Mouse (Mus musculus): ENCODE measurements around the gene Trim44. TPM values are rescaled to one million over a fixed set of nuclear protein-coding genes. Genes with fewer than 3 reads are reported as not detected.

Gene Trim44
- total and polyA plus RNA-seq, 3 experiments = 22.1 to 75.0 (median 73.9) TPM

- H3K4me1 ChIP-seq (ENCODE audit: insufficient read depth, low read depth, low read length) = peaks cover 33% of the 10 kb centered on the region
These were observed 23.6 kb downstream of the Trim44 start for GRCm38 (mm10) chr2:102384057-102384456.

GRCm38 (mm10) chr2:102383069-102383834 lies 24.4 kb downstream of the Trim44 start:
- peaks cover 29% of the 10 kb centered on the region for H3K36me3 ChIP-seq (replicated peaks)
- H3K9me3 ChIP-seq (replicated peaks) = peaks cover 4% of the 10 kb centered on the region
- TF ChIP-seq POLR2AphosphoS5 (IDR thresholded peaks at IDR 0.05; ENCODE audit: insufficient replicate concordance, low read depth, low read length) (no peak), CTCF (IDR thresholded peaks at IDR 0.05; ENCODE audit: low read depth, low read length) (no peak), GATA2 (IDR thresholded peaks at IDR 0.05; ENCODE audit: borderline replicate concordance, low read depth, low read length) (no peak), TAL1 (conservative IDR thresholded peaks at IDR 0.05; ENCODE audit: low read depth, low read length) (no peak), GATA1 (IDR thresholded peaks at IDR 0.05; ENCODE audit: borderline replicate concordance, low read length) (no peak)
- no peaks in the 10 kb centered on the region for H3K27me3 ChIP-seq (ENCODE audit: insufficient read depth, low read length)
- no peak overlapping the region for H3K4me3 ChIP-seq (ENCODE audit: low read depth, low read length)
- DNase-seq (ENCODE audit: low spot score) (no peak), ATAC-seq (ENCODE audit: extremely low read depth, insufficient number of reproducible peaks, low FRiP score, poor library complexity, severe bottlenecking) (no peak)
- peaks cover 35% of the 10 kb centered on the region for H3K4me1 ChIP-seq (ENCODE audit: insufficient read depth, low read depth, low read length)

More at GRCm38 (mm10) chr2:102384057-102384456, 23.6 kb downstream of the Trim44 start:
- DNase-seq (ENCODE audit: low spot score) = no peak
- Histone ChIP-seq H3K36me3 (replicated peaks) (peaks cover 25% of the 10 kb centered on the region), H3K27me3 (ENCODE audit: insufficient read depth, low read length) (no peaks in the 10 kb centered on the region), H3K4me3 (ENCODE audit: low read depth, low read length) (no peak overlapping the region; the same call in 1 of the 2 replicates), H3K9me3 (replicated peaks) (peaks cover 6% of the 10 kb centered on the region)
- ATAC-seq (ENCODE audit: extremely low read depth, insufficient number of reproducible peaks, low FRiP score, poor library complexity, severe bottlenecking) = no peak
- TF ChIP-seq TAL1 (conservative IDR thresholded peaks at IDR 0.05; ENCODE audit: low read depth, low read length) (no peak), POLR2AphosphoS5 (IDR thresholded peaks at IDR 0.05; ENCODE audit: insufficient replicate concordance, low read depth, low read length) (no peak), GATA2 (IDR thresholded peaks at IDR 0.05; ENCODE audit: borderline replicate concordance, low read depth, low read length) (no peak), GATA1 (IDR thresholded peaks at IDR 0.05; ENCODE audit: borderline replicate concordance, low read length) (no peak), CTCF (IDR thresholded peaks at IDR 0.05; ENCODE audit: low read depth, low read length) (no peak)

GRCm38 (mm10) chr2:102382519-102382918 lies 25.1 kb downstream of the Trim44 start:
- Histone ChIP-seq H3K9me3 (replicated peaks) (no peaks in the 10 kb centered on the region), H3K36me3 (replicated peaks) (peaks cover 28% of the 10 kb centered on the region), H3K4me3 (ENCODE audit: low read depth, low read length) (no peak overlapping the region), H3K27me3 (ENCODE audit: insufficient read depth, low read length) (no peaks in the 10 kb centered on the region), H3K4me1 (ENCODE audit: insufficient read depth, low read depth, low read length) (peaks cover 35% of the 10 kb centered on the region)
- DNase-seq (ENCODE audit: low spot score) = no peak
- TF ChIP-seq CTCF (IDR thresholded peaks at IDR 0.05; ENCODE audit: low read depth, low read length) = no peak
- TF ChIP-seq POLR2AphosphoS5 (IDR thresholded peaks at IDR 0.05; ENCODE audit: insufficient replicate concordance, low read depth, low read length) = no peak
- no peak for TF ChIP-seq TAL1 (conservative IDR thresholded peaks at IDR 0.05; ENCODE audit: low read depth, low read length)
- TF ChIP-seq GATA1 (IDR thresholded peaks at IDR 0.05; ENCODE audit: borderline replicate concordance, low read length) = no peak
- TF ChIP-seq GATA2 (IDR thresholded peaks at IDR 0.05; ENCODE audit: borderline replicate concordance, low read depth, low read length) = no peak
- ATAC-seq (ENCODE audit: extremely low read depth, insufficient number of reproducible peaks, low FRiP score, poor library complexity, severe bottlenecking) = no peak

GRCm38 (mm10) chr2:102380581-102380980 lies 27.0 kb downstream of the Trim44 start:
- no peak for ATAC-seq (ENCODE audit: extremely low read depth, insufficient number of reproducible peaks, low FRiP score, poor library complexity, severe bottlenecking)
- H3K9me3 ChIP-seq (replicated peaks) = no peaks in the 10 kb centered on the region
- no peak for TF ChIP-seq GATA1 (IDR thresholded peaks at IDR 0.05; ENCODE audit: borderline replicate concordance, low read length)
- no peak for TF ChIP-seq POLR2AphosphoS5 (IDR thresholded peaks at IDR 0.05; ENCODE audit: insufficient replicate concordance, low read depth, low read length)
- TF ChIP-seq GATA2 (IDR thresholded peaks at IDR 0.05; ENCODE audit: borderline replicate concordance, low read depth, low read length) = no peak
- TF ChIP-seq CTCF (IDR thresholded peaks at IDR 0.05; ENCODE audit: low read depth, low read length) = no peak
- TF ChIP-seq TAL1 (conservative IDR thresholded peaks at IDR 0.05; ENCODE audit: low read depth, low read length) = no peak

GRCm38 (mm10) chr2:102378928-102379327 lies 28.7 kb downstream of the Trim44 start:
- TF ChIP-seq GATA2 (IDR thresholded peaks at IDR 0.05; ENCODE audit: borderline replicate concordance, low read depth, low read length) (no peak), GATA1 (IDR thresholded peaks at IDR 0.05; ENCODE audit: borderline replicate concordance, low read length) (no peak), CTCF (IDR thresholded peaks at IDR 0.05; ENCODE audit: low read depth, low read length) (no peak), POLR2AphosphoS5 (IDR thresholded peaks at IDR 0.05; ENCODE audit: insufficient replicate concordance, low read depth, low read length) (no peak), TAL1 (conservative IDR thresholded peaks at IDR 0.05; ENCODE audit: low read depth, low read length) (no peak)
- Histone ChIP-seq H3K4me1 (ENCODE audit: insufficient read depth, low read depth, low read length) (peaks cover 20% of the 10 kb centered on the region), H3K27me3 (ENCODE audit: insufficient read depth, low read length) (no peaks in the 10 kb centered on the region), H3K36me3 (replicated peaks) (peaks cover 30% of the 10 kb centered on the region), H3K4me3 (ENCODE audit: low read depth, low read length) (no peak overlapping the region), H3K9me3 (replicated peaks) (no peaks in the 10 kb centered on the region)
- ATAC-seq (ENCODE audit: extremely low read depth, insufficient number of reproducible peaks, low FRiP score, poor library complexity, severe bottlenecking) (no peak), DNase-seq (ENCODE audit: low spot score) (no peak)

More at GRCm38 (mm10) chr2:102380581-102380980, 27.0 kb downstream of the Trim44 start:
- Histone ChIP-seq H3K4me1 (ENCODE audit: insufficient read depth, low read depth, low read length) (peaks cover 30% of the 10 kb centered on the region), H3K27me3 (ENCODE audit: insufficient read depth, low read length) (no peaks in the 10 kb centered on the region), H3K36me3 (replicated peaks) (peaks cover 28% of the 10 kb centered on the region), H3K4me3 (ENCODE audit: low read depth, low read length) (no peak overlapping the region)
- DNase-seq (ENCODE audit: low spot score) = no peak

- TF ChIP-seq CTCF (IDR thresholded peaks at IDR 0.05; ENCODE audit: low read depth, low read length) = no peak
- TF ChIP-seq POLR2AphosphoS5 (IDR thresholded peaks at IDR 0.05; ENCODE audit: insufficient replicate concordance, low read depth, low read length) = no peak
- no peak for TF ChIP-seq TAL1 (conservative IDR thresholded peaks at IDR 0.05; ENCODE audit: low read depth, low read length)
- no peak for TF ChIP-seq GATA2 (IDR thresholded peaks at IDR 0.05; ENCODE audit: borderline replicate concordance, low read depth, low read length)
- TF ChIP-seq GATA1 (IDR thresholded peaks at IDR 0.05; ENCODE audit: borderline replicate concordance, low read length) = no peak
These were observed 29.2 kb downstream of the Trim44 start for GRCm38 (mm10) chr2:102378381-102378780.

More at GRCm38 (mm10) chr2:102378381-102378780, 29.2 kb downstream of the Trim44 start:
- DNase-seq (ENCODE audit: low spot score) = no peak
- no peak for ATAC-seq (ENCODE audit: extremely low read depth, insufficient number of reproducible peaks, low FRiP score, poor library complexity, severe bottlenecking)
- Histone ChIP-seq H3K4me3 (ENCODE audit: low read depth, low read length) (no peak overlapping the region), H3K4me1 (ENCODE audit: insufficient read depth, low read depth, low read length) (peaks cover 15% of the 10 kb centered on the region), H3K36me3 (replicated peaks) (peaks cover 36% of the 10 kb centered on the region), H3K27me3 (ENCODE audit: insufficient read depth, low read length) (no peaks in the 10 kb centered on the region), H3K9me3 (replicated peaks) (no peaks in the 10 kb centered on the region)

Measured in G1E (cell line).